Mouse (Mus musculus) heart, adult 2 months (tissue): ENCODE measurements at regions not wholly inside any gene's neighbourhood (a gene's known extent, or its start where the extent isn't known, plus 50 kb on each side); places are given as distances from the start of the nearest gene placed in this dataset.

Experiments
- DNase-seq, 2 experiments: peaks; one replicate each; pipeline ENCODE4 v3.0.0; 2021
- H3K27ac ChIP-seq: fragments of 200-600 bp; 2 replicates; pipeline ENCODE4 v1.8.1; 2022
- H3K27me3 ChIP-seq: fragments of 200-500 bp; 2 replicates; pipeline ENCODE4 v1.6.1; 2012; ENCODE audit warnings: mild to moderate bottlenecking, low read length, inconsistent platforms, mixed read lengths; ENCODE audit not compliant: control insufficient read depth, insufficient read depth
- H3K36me3 ChIP-seq: fragments of 200-500 bp; 2 replicates; pipeline ENCODE4 v1.6.1; 2012; ENCODE audit warnings: low read length, inconsistent platforms; ENCODE audit not compliant: control insufficient read depth, insufficient read depth
- H3K4me1 ChIP-seq: fragments of 200-500 bp; 2 replicates; pipeline ENCODE4 v1.6.1; 2011; ENCODE audit warnings: low read length; ENCODE audit not compliant: control insufficient read depth, insufficient read depth
- H3K4me3 ChIP-seq: fragments of 200-600 bp; 2 replicates; pipeline ENCODE4 v1.8.1; 2022
- H3K79me2 ChIP-seq: fragments of 200-500 bp; replicated peaks from 2 replicates; pipeline ENCODE4 v1.6.1; 2012; ENCODE audit warnings: mild to moderate bottlenecking, inconsistent platforms, low read length, moderate library complexity, mixed read lengths; ENCODE audit not compliant: control insufficient read depth, insufficient read depth
- H3K9ac ChIP-seq: fragments of 200-500 bp; 2 replicates; pipeline ENCODE4 v1.6.1; 2012; ENCODE audit warnings: low read depth, mild to moderate bottlenecking, control low read depth, inconsistent platforms, low read length, mixed read lengths
- CTCF ChIP-seq: fragments of 200-600 bp; IDR thresholded peaks from 2 replicates; pipeline ENCODE4 v1.8.1; 2022; ENCODE audit warnings: antibody characterized with exemption, mild to moderate bottlenecking, moderate library complexity
- EP300 ChIP-seq: fragments of 200-500 bp; IDR thresholded peaks from 2 replicates; pipeline ENCODE4 v1.6.1; 2011; ENCODE audit warnings: low read depth, low read length, control low read depth; ENCODE audit not compliant: insufficient read depth
- POLR2A ChIP-seq: fragments of 200-500 bp; IDR thresholded peaks from 2 replicates; pipeline ENCODE4 v1.6.1; 2011; ENCODE audit warnings: mild to moderate bottlenecking, low read depth, low read length, control low read depth; ENCODE audit not compliant: insufficient read depth
- WGBS: fragments of 180-500 bp; shearing (Covaris S2); methylation state at CpG from one replicate; pipeline ENCODE4 v1.1.7; 2018; 5-methylcytosine and 5-hydroxymethylcytosine counted together
- intact Hi-C: fragments of 180-260 bp; cut with DNase I; formaldehyde crosslinking; loops from one replicate; pipeline ENCODE4 v1.15.1; 2025

- Histone ChIP-seq H3K79me2 (no peaks in the 10 kb centered on the region), H3K27ac (no peak overlapping the region), H3K4me3 (no peak overlapping the region), H3K36me3 (no peaks in the 10 kb centered on the region), H3K9ac (no peak overlapping the region), H3K4me1 (no peaks in the 10 kb centered on the region), H3K27me3 (no peaks in the 10 kb centered on the region)
- no peak for TF ChIP-seq EP300
- TF ChIP-seq CTCF, result no peak
- WGBS, result 83% methylated on average over 3 of the region's 3 CpGs
- intact Hi-C loops, result no loop called here
- no peak for DNase-seq
These were observed 168.1 kb upstream of the Ddhd1 start for GRCm38 (mm10) chr14:45826023-45826422.

GRCm38 (mm10) chr14:45827096-45827495 is 169.2 kb upstream of the Ddhd1 start:
- H3K4me3 ChIP-seq, result no peak overlapping the region
- no peak for DNase-seq
- H3K79me2 ChIP-seq, result no peaks in the 10 kb centered on the region
- no peak for TF ChIP-seq EP300
- no peak for TF ChIP-seq POLR2A
- TF ChIP-seq CTCF, result no peak
- no peaks in the 10 kb centered on the region for H3K36me3 ChIP-seq
- WGBS, result 14% methylated on average over 1 of the region's 1 CpGs
- H3K27ac ChIP-seq, result no peak overlapping the region; the same call in 1 of the 2 replicates
- intact Hi-C loops, result no loop called here
- H3K27me3 ChIP-seq, result no peaks in the 10 kb centered on the region
- H3K4me1 ChIP-seq, result no peaks in the 10 kb centered on the region
- H3K9ac ChIP-seq, result no peak overlapping the region

GRCm38 (mm10) chr14:45830457-45830856 is 172.5 kb upstream of the Ddhd1 start:
- 90% methylated on average over 5 of the region's 5 CpGs for WGBS
- Histone ChIP-seq H3K27ac (no peak overlapping the region), H3K79me2 (no peaks in the 10 kb centered on the region), H3K27me3 (no peaks in the 10 kb centered on the region), H3K4me1 (no peaks in the 10 kb centered on the region), H3K4me3 (no peak overlapping the region), H3K9ac (no peak overlapping the region), H3K36me3 (no peaks in the 10 kb centered on the region)
- DNase-seq, result no peak
- TF ChIP-seq POLR2A (no peak), EP300 (no peak), CTCF (no peak)
- intact Hi-C loops, result no loop called here

GRCm38 (mm10) chr14:45837039-45837438 is 179.1 kb upstream of the Ddhd1 start:
- Histone ChIP-seq H3K9ac (no peak overlapping the region), H3K27ac (no peak overlapping the region)
- DNase-seq, result no peak

GRCm38 (mm10) chr14:45843829-45844228 is 185.9 kb upstream of the Ddhd1 start:
- TF ChIP-seq EP300 (no peak), CTCF (no peak), POLR2A (no peak)
- intact Hi-C loops, result no loop called here
- Histone ChIP-seq H3K27me3 (no peaks in the 10 kb centered on the region), H3K4me3 (no peak overlapping the region), H3K27ac (no peak overlapping the region), H3K36me3 (no peaks in the 10 kb centered on the region), H3K4me1 (no peaks in the 10 kb centered on the region), H3K9ac (no peak overlapping the region), H3K79me2 (no peaks in the 10 kb centered on the region)
- DNase-seq, result no peak
- 44% methylated on average over 1 of the region's 1 CpGs for WGBS

More at GRCm38 (mm10) chr14:45837039-45837438, 179.1 kb upstream of the Ddhd1 start:
- Histone ChIP-seq H3K36me3 (no peaks in the 10 kb centered on the region), H3K79me2 (no peaks in the 10 kb centered on the region), H3K27me3 (no peaks in the 10 kb centered on the region), H3K4me3 (no peak overlapping the region), H3K4me1 (no peaks in the 10 kb centered on the region)
- TF ChIP-seq EP300 (no peak), CTCF (no peak)
- intact Hi-C loops, result no loop called here
- WGBS, result 65% methylated on average over 11 of the region's 11 CpGs

- H3K27me3 ChIP-seq, result no peaks in the 10 kb centered on the region
- 52% methylated on average over 8 of the region's 8 CpGs for WGBS
- intact Hi-C loops, result no loop called here
- no peak for DNase-seq
- no peaks in the 10 kb centered on the region for H3K79me2 ChIP-seq
- H3K4me1 ChIP-seq, result peaks cover 1% of the 10 kb centered on the region; the same call in 1 of the 2 replicates
- H3K9ac ChIP-seq, result no peak overlapping the region
- H3K4me3 ChIP-seq, result no peak overlapping the region
- no peak overlapping the region for H3K27ac ChIP-seq
- no peaks in the 10 kb centered on the region for H3K36me3 ChIP-seq
- TF ChIP-seq EP300 (no peak), POLR2A (no peak), CTCF (no peak)
These were observed 192.6 kb upstream of the Ddhd1 start for GRCm38 (mm10) chr14:45850588-45850987.
